Mouse (Mus musculus) neutrophil, adult 65 days (primary cell): ENCODE data around the gene Bloc1s6. TPM values are rescaled to one million over a fixed set of nuclear protein-coding genes. Genes with fewer than 3 reads are reported as not detected.

ENCODE experiments used
- total RNA-seq: library from RNA; stranded (reverse); gene quantifications from 2 replicates; pipeline ENCODE4 v1.2.4, GENCODE M21; 2023

The Bloc1s6 gene
- 15.2 and 23.0 TPM in 2 replicates for total RNA-seq

DNA sequence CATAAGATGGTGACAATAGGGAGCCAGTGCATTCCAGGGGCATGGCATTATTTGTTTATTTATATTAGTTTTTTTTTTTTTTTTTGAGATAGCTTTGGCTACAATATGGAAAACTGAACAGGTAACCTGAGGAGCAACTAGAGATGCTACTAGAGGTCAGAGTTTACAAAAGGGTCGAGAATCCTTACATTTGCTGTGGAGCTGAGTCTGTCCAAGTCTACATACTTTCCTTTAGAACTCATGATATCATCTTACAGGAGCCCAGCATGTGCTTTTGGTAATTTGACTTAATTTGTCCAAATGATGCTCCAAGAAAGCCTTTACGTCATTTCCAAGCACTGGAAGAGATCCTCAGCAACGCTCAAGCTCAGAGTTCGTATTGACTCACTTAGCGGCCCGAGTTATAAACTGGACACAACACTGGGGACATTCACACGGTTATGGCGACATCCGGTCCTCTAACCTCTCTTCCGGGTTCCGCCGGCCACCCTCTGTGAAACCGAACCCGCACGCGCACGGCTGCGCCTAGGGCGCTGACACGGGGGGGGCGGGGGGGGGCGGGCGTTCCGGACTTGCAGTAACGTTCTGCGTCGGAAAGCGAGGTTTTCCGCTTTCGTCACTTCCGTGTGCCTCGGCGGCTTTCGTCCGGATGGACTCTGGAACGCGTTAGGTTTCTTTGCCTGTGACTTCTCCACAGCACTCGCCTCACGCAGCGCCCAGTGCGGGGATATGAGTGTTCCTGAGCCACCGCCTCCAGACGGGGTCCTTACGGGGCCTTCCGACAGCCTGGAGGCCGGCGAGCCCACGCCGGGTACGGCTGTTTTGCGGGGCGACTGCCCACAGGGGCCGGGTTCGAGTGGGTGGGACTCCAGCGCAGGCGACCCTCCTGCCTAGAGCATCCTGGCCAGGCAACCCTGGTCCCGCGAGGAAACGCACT lies at the start of gene Bloc1s6:
TSS of gene Bloc1s6 (plus strand) at position 610 of the 937 bp plus-strand sequence.

DNA sequence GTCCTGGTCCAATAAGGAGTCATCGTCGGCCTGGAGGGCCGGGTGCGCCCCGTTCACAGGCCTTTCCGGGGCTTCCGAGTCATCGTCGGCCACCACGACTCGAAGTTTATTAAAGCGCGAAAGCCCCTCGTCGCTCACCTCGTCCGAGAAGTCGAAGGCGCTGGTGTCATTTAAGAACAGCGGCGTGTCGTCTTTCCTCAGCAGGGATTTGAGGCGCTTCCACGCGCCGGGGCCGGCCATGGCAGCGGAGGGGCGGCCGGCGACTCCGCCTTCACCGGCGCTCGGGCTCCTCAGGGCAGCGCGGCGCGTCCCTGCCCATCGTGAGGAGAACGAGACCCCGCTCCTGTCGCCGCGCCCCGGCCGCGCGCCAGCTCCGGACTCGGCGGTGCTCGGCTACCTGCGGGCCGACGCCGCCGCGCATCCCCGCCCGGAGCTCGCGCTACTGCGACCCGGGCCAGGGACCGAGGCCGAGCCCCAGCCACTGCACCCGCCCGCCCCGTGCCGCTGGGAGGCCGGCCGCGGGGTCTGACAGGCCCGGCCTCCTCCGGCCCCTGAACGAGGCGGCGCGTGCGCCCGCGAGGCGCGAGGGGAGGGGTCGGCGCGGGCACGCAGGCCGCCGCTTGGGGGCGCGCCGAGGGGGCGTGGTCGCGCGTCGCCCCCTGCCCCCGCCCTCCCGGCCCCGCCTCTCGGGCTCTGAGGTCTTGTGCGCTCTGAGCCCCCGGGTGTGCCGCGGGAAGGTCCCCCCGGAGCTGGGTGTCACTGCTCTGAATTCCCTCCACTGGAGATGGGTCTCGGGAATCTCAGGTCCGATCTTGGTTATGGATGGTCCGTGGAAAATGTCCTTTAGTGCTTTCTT lies 35.9 kb upstream of the Bloc1s6 start, which contains the start of gene Slc30a4:
TSS of gene Slc30a4 (minus strand) at position 483 of the 856 bp plus-strand sequence.

GRCm38 (mm10) chr2:122765071-122765793 lies 26.9 kb downstream of the Bloc1s6 start, which contains the start of gene Sqor:
Sqor (plus strand) TSS chr2:122765237.

Other genes starting within 250 kb of the Bloc1s6 start
- 25.4 and 25.9 TPM in 2 replicates for gene Gatm, start 127.2 kb upstream of the Bloc1s6 start, total RNA-seq
- 222 and 238 TPM in 2 replicates for gene AA467197, start 101.5 kb upstream of the Bloc1s6 start, total RNA-seq
- 0.22 and 0.77 TPM in 2 replicates for gene Slc30a4, start 35.8 kb upstream of the Bloc1s6 start, total RNA-seq
- 153 and 158 TPM in 2 replicates for gene Sqor, start 26.7 kb downstream of the Bloc1s6 start, total RNA-seq